30 mouse cellular contexts compared by ENCODE assay signal in the genomic region with DNA sequence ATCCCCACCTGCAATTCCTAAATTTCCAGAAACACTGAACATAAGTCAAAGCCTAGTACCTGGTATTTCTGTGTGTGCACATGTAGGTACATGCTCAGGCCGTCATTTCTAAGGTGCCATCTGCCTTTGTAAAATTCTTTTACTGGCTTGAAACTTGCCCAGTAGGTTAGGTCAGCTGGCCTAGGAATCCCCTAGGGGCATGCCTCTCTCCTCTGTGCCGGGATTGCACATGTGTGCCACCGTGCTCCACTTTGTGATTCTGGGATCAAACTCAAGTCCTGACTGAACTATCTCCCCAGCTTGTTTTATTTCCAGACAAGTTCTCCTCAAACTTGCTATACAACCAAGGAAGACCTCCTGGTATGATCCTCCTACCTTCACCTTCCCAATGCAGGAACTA. TPM values are rescaled to one million over a fixed set of nuclear protein-coding genes. Genes with fewer than 3 reads are reported as not detected.
"Had no signal": no experiment of that assay in that cellular context is flagged by ENCODE, and none has a peak within 500 bp of the region (broad histone marks: within the 10 kb centered on the region; RNA-seq: fewer than 3 reads in every experiment).

No protein-coding gene starts in this region.

- H3K9ac ChIP-seq: heart, embryonic 12.5 days; hindbrain, embryonic 12.5 days; hindbrain, embryonic 14.5 days; intestine, embryonic 15.5 days; limb, embryonic 13.5 days; limb, embryonic 15.5 days; liver, embryonic 12.5 days; liver, embryonic 14.5 days had no signal

- DNase-seq: gastrocnemius, postnatal 14 days; gastrocnemius, postnatal 36 days; heart, adult 18-20 months; heart, postnatal 10 days; heart, postnatal 4 days; kidney, adult 18-20 months; kidney, adult 8-10 months; kidney, postnatal 10 days; kidney, postnatal 25 days; kidney, postnatal 4 days; left cerebral cortex, postnatal 4 days had no signal

- H3K27me3 ChIP-seq: heart, embryonic 12.5 days; hindbrain, embryonic 12.5 days; intestine, embryonic 15.5 days; limb, embryonic 13.5 days; limb, embryonic 15.5 days; liver, embryonic 12.5 days had no signal

- H3K27ac ChIP-seq: heart, embryonic 10.5 days; hindbrain, embryonic 10.5 days; hindbrain, embryonic 12.5 days; hindbrain, embryonic 14.5 days; intestine, embryonic 15.5 days; layer of hippocampus, adult 2 months; left cerebral cortex, adult 2 months; limb, embryonic 13.5 days; limb, embryonic 15.5 days; liver, embryonic 12.5 days; liver, embryonic 14.5 days had no signal

- H3K4me2 ChIP-seq: heart, embryonic 12.5 days; hindbrain, embryonic 12.5 days; hindbrain, embryonic 14.5 days; intestine, embryonic 15.5 days; limb, embryonic 13.5 days; limb, embryonic 15.5 days; liver, embryonic 12.5 days had no signal

- H3K4me3 ChIP-seq: heart, embryonic 10.5 days; heart, embryonic 12.5 days; hindbrain, embryonic 10.5 days; hindbrain, embryonic 12.5 days; intestine, embryonic 15.5 days; layer of hippocampus, adult 2 months; left cerebral cortex, adult 2 months; limb, embryonic 13.5 days; limb, embryonic 15.5 days; liver, embryonic 12.5 days had no signal

- H3K9me3 ChIP-seq: heart, embryonic 10.5 days; heart, embryonic 12.5 days; hindbrain, embryonic 10.5 days; hindbrain, embryonic 12.5 days; intestine, embryonic 15.5 days; limb, embryonic 13.5 days; limb, embryonic 15.5 days; liver, embryonic 12.5 days had no signal

- ATAC-seq: hindbrain, embryonic 16.5 days; inflammation-experienced regulatory T-cells, adult 6 months; intestine, embryonic 15.5 days; intestine, postnatal 0 days; liver, embryonic 12.5 days had no signal

RNA-seq across cellular contexts. Expression of a gene that starts 51.4 kb away (rescaled TPM):
- total RNA-seq: gastrocnemius, adult 8-10 months; gastrocnemius, postnatal 36 days; granulocyte monocyte progenitor cell, adult 5-6 weeks; heart, postnatal 10 days; heart, postnatal 25 days; liver, adult 2 months had no signal
- polyA plus RNA-seq: hindbrain, embryonic 10.5 days; limb, embryonic 13.5 days had no signal
